Mouse (Mus musculus): ENCODE data around the gene Soat2. TPM values are rescaled to one million over a fixed set of nuclear protein-coding genes. Genes with fewer than 3 reads are reported as not detected.

The Soat2 gene
- total RNA-seq (2023), result 1.1 TPM

GRCm38 (mm10) chr15:102150301-102151135 lies at the start of gene Soat2:
Gene Soat2 (plus strand): TSS chr15:102150526.

GRCm38 (mm10) chr15:102136129-102136758 lies 14.1 kb upstream of the Soat2 start, which contains the start of gene Spryd3:
Gene Spryd3 (minus strand): TSS chr15:102136234.

GRCm38 (mm10) chr15:102144274-102144711 lies 6.0 kb upstream of the Soat2 start, which contains the start of gene Igfbp6:
Gene Igfbp6 (plus strand): TSS chr15:102144362.

GRCm38 (mm10) chr15:102202971-102203834 lies 52.9 kb downstream of the Soat2 start, which contains the start of gene Zfp740:
Gene Zfp740 (plus strand): TSS chr15:102203249.

GRCm38 (mm10) chr15:102204674-102205505 lies 54.6 kb downstream of the Soat2 start, which contains the start of gene Csad:
Gene Csad (minus strand): TSS chr15:102204724.

Other genes starting within 250 kb of the Soat2 start
- not detected for gene Krt4, start 225.8 kb upstream of the Soat2 start, total RNA-seq (2023)
- gene Krt79, start 210.2 kb upstream of the Soat2 start, total RNA-seq (2023), result not detected
- gene Krt78, start 196.2 kb upstream of the Soat2 start, total RNA-seq (2023), result not detected
- gene Krt8, start 146.0 kb upstream of the Soat2 start, total RNA-seq (2023), result 1.2 TPM
- 1.6 TPM for gene Krt18, start 122.3 kb upstream of the Soat2 start, total RNA-seq (2023)
- gene Eif4b, start 76.8 kb upstream of the Soat2 start, total RNA-seq (2023), result 252 TPM
- gene Tns2, start 50.1 kb upstream of the Soat2 start, total RNA-seq (2023), result 1.5 TPM
- 30.4 TPM for gene Spryd3, start 14.3 kb upstream of the Soat2 start, total RNA-seq (2023)
- 7.7 TPM for gene Igfbp6, start 6.2 kb upstream of the Soat2 start, total RNA-seq (2023)
- gene Zfp740, start 52.7 kb downstream of the Soat2 start, total RNA-seq (2023), result 113 TPM
- gene Csad, start 54.2 kb downstream of the Soat2 start, total RNA-seq (2023), result 24.6 TPM
- gene Itgb7, start 81.4 kb downstream of the Soat2 start, total RNA-seq (2023), result 694 TPM
- gene Rarg, start 107.0 kb downstream of the Soat2 start, total RNA-seq (2023), result 27.7 TPM
- not detected for gene Gm9918, start 120.0 kb downstream of the Soat2 start, total RNA-seq (2023)
- 28.6 TPM for gene Mfsd5, start 128.9 kb downstream of the Soat2 start, total RNA-seq (2023)
- 0.71 TPM for gene Espl1, start 145.7 kb downstream of the Soat2 start, total RNA-seq (2023)
- gene Pfdn5, start 175.6 kb downstream of the Soat2 start, total RNA-seq (2023), result 522 TPM
- gene Myg1, start 181.2 kb downstream of the Soat2 start, total RNA-seq (2023), result 78.3 TPM
- 45.9 TPM for gene Aaas, start 200.2 kb downstream of the Soat2 start, total RNA-seq (2023)
- not detected for gene Sp7, start 216.7 kb downstream of the Soat2 start, total RNA-seq (2023)